Mouse (Mus musculus) megakaryocyte, adult 5-6 weeks (primary cell): ENCODE results near the gene Sgip1. TPM values are rescaled to one million over a fixed set of nuclear protein-coding genes. Genes with fewer than 3 reads are reported as not detected.
A peak's percentile ranks its signal among the peaks of the same experiment; 100 is the strongest.

Experiments used
- ATAC-seq: 2 replicates; pipeline ENCODE4 v1.8.0; 2016; ENCODE audit warnings: mild to moderate bottlenecking, inconsistent platforms; ENCODE audit not compliant: poor library complexity, severe bottlenecking
- total RNA-seq, 2 experiments: library from RNA; stranded (forward) in 1 of 2; stranded (reverse) in 1 of 2; fragments of 153-499, 151-499 nt in 1 of 2; fragments of 221-1000, 200-1000 nt in 1 of 2; gene quantifications; 2 replicates each; pipeline versions ENCODE4 v1.2.3 to v1.2.4; 2015 to 2017

Sgip1 gene
- total RNA-seq, 2 experiments from 2014 or later, result 0.85 to 1.3 TPM

DNA sequence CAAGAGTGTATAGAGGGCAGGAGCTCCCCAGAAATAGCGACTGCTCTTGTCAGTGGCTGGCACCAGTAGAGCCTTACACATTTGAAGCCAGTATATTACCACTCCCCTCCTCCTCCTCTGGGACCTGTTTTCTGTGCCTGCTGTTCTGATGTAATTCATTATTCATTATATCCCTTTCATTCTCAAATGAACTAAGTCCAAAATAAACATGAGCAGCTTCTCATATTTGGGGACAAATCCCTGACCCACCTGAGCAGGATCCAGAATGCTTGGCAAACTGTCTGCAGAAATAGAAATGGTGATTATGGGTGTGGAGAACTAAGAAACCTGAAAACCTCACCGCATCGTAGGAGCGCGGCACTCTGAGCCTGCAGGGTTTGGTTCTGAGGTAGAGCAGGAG is 228.5 kb downstream of the Sgip1 start:
- ATAC-seq, result no peak

DNA sequence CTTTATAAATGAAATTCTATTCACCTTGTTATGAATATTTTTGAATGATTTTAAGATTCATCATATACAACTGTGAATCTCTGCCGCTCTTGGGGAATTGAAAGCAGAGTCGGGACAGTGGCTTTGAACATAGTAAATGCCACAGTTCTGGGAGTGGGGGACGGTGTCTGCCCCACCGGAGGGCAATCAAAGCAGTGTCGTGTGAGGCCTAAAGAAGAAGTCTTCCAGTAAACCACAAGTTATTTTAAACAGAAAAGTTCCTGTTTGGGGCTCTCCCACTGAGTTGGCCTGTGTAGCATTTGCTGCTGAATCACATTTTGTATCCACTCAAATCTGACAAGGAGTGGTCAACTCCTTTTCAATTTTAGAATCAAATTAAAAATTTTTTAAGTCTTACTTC is 230.1 kb downstream of the Sgip1 start:
- peak; percentile 51; the same call in 1 of the 2 replicates for ATAC-seq

- peak; percentile 20; the same call in 1 of the 2 replicates for ATAC-seq
Measured at GRCm38 (mm10) chr4:102972071-102972470, 231.0 kb downstream of the Sgip1 start.

DNA sequence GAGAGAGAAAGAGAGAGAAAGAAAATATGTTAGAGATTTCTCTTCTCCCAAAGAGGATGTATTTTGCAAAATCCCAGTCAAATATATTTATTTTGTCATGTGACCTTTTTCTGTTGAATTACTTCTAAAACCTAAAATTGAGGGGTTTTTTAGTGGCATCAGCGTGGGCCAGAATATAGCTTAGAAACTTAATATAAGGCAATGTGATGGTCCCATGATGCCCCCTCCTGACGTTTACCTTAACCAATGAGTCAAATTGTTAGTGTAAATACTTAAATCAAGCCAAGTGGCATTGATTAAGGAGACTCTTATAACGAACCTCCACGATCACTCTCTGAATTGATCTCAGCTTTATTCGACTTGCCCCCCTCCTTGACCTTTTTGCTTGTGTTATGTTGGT is 233.1 kb downstream of the Sgip1 start:
- no peak for ATAC-seq

DNA sequence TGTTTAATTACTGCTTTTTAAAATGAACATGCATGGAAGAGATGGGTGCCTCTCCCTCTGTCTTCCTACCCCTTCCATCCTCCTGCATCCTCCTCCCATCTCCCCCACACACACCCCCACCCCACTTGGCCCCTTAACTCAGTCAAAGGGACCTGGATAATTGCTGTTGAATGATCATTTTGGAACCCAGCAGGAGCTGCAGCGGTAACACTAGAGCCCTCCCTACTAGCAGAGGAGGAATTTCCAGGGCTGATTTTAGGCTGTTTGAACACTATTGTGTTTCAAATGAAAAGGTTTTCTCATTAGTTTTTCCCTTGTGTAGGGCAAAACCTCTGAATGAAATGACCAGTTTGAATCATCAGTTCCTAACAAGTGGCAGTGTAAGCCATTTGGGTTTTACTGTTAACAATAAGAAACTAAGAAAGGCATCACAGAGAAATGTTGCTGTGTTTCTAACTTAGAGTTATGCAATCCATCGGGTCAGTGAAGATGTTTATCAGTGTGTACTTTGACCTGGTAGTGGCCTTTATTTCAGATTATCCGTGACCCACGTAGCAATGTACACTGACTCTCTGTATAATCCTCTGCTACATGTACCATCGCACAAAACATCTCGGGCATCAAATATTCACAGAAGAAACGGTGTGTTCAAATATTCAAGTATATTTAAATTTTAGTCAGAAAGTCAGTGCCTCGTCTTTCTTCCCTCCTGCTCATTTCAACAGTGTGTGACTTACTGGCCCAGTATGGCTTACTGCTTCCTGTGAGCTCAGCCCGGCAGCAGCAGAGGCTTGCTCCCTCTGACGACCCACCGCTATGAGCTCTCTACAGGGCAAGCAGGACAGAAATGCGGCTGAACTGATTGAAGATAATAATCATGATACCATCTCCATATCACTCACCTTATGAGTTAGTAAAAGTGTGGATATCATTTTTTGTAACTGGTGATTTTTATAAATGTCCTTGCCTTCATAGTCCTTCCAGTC is 235.5 kb downstream of the Sgip1 start:
- no peak for ATAC-seq

DNA sequence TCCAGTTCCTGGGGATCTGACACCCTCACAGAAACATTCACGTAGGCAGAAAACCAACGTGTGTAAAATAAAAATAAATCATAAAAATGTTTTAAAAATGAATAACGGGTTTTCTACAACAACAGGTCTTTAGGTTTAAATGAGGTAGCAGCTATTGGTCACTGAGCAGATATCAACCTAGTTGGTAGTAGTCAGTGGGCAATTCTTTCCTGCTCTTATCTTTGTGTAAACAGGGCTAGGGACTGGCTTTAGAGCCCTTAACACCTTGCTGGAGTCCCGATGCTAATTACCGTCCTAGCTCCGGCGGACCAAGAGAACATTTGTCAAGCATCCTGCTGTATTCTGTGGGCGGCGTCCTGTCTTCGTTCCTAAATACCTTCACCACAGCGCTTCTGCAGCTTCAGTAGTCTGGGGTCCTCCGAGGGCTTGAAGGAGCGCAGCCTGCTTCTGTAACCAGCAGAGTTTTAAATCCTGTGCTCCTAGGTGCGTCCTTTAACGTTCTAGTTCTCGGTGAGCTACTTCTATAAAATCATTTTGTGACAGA is 236.8 kb downstream of the Sgip1 start:
- ATAC-seq, result no peak

GRCm38 (mm10) chr4:102978440-102978839 is 237.3 kb downstream of the Sgip1 start, which contains the start of gene Tctex1d1:
Gene Tctex1d1 (plus strand): TSS chr4:102978606.
- ATAC-seq, result peak; percentile 44

GRCm38 (mm10) chr4:102979385-102979784 is 238.3 kb downstream of the Sgip1 start:
- ATAC-seq, result peak; percentile 54

- peak; percentile 48 for ATAC-seq
Measured at GRCm38 (mm10) chr4:102981709-102982108, 240.6 kb downstream of the Sgip1 start.

DNA sequence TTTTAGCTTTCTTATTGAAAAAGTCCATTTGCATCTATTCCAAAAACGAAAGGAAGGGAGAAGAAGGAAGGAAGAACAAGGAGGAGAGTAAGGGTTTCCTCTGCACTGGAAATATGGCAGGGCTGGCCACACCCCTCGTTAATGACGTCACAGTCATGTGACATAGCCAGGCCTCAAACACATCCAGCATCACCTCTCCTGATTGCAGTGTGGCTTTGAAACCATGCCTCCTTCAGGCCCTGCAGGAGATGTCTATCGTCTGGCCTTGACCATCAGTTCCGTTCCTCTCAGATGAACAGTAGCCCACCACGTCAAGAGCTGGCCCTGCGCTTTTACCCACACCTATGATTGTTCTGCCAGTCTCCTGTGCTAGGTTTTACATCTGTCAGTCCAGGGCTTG is 245.1 kb downstream of the Sgip1 start:
- ATAC-seq, result no peak

DNA sequence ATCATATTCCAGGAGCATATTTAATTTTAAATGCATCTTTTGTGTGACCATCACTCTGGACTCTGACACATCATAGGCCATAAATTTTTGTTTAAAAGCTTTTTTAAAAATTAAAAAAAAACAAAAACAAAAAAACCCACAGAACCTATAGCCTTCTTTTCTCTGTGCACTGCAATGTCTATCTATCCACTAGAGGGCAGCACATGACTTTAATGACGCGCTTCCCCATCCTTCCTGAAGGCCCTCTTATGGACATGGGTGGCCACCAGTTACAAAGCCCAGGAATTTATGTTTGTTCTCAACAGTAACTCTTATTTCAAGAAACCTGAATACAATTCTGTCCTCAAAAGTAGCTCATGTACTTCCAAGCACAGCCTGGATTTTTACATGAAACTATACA is 245.8 kb downstream of the Sgip1 start:
- peak; percentile 89 for ATAC-seq

DNA sequence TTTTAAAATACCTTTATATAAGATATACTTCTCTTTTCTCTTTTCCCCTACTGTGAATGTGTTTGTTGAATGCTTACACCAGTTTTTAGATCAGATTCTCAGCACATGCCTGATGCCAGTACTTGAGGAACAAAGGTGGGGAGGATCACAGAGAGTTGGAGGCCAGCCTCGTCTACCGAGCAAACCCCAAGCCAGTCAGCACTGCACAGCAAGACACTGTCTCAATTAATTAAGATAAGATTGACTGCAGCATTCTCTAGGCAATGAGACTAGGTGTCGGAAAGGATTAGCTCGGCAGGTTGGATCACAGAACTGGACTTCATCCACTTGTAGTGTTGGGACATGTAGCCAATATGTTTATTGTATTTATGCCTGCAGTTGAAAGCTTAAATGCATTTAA is 246.2 kb downstream of the Sgip1 start:
- no peak for ATAC-seq

DNA sequence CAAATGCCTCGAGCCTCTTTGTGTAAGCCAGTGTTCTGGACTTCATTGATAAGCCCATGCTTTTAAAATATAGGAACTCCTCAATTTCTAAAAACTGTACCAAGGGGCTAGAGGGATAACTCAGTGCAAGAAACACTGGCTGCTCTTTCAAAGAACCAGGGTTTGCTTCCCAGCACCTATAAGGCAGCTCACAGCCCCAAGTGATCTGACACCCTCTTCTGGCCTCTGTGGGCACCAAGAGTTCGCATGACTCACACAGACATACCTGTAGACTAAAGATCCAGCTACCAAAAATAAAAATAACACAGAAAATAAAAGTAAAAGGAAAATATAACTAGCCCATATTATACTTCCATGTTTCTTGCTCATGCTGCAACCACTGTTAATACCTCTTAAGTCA is 246.7 kb downstream of the Sgip1 start:
- no peak for ATAC-seq

- ATAC-seq, result no peak
Measured at GRCm38 (mm10) chr4:102988526-102988925, 247.4 kb downstream of the Sgip1 start.

DNA sequence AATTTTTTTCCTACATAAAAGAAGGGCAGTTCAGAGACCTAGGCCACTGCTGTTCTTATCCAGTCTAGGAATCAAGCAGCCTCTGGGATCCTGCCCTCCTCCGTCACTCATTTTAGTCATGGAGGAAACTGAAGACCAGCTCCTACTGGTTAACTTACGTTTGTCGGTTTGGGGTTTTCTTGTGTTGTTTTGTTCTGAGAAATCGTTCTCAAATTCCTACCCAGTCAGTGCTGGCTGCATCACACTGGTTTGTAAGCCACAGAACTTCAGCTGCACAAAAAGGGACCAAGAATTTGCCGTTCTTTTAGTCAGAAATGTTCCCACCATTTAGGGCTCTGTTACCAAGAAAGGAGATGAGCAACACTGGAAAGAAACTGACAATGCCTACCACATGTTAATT is 248.3 kb downstream of the Sgip1 start:
- ATAC-seq, result no peak

DNA sequence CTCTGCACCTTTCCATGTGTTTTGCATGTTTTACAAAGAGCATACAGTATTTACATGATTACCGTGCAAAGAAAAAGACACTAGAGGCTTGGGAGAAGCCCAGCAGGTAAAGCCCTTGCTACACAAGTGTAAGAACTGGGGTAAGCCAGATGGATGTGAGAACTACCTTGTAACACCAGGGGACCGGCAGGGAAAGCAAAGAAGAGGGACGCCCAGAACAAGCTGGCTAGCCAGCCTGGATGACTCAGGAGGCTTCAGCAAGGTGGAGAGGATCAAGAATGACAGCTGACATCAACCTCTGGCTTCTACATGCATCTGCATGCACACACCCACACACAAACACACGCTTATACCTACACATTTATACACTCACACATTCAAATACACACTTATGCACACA is 248.9 kb downstream of the Sgip1 start:
- no peak for ATAC-seq

- no peak for ATAC-seq
Measured at GRCm38 (mm10) chr4:102990595-102991340, 249.7 kb downstream of the Sgip1 start.

DNA sequence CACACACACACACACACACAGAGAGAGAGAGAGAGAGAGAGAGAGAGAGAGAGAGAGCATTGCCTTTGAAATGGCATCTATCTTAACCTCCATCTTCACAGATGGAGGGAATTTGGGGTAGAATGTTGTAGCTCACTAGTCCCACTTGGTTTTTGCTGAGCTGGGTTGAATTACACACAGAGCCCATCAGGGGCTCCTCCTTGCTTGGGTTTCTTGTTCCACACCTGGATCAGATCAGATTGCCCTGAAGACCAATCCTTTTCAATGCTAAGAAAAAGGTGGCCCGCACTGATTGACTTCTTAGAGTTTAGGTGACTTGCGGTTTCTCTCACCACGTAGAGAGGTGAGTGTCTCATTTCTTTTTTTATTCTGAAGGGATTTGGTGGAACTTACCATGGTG is 250.6 kb downstream of the Sgip1 start:
- ATAC-seq, result no peak

DNA sequence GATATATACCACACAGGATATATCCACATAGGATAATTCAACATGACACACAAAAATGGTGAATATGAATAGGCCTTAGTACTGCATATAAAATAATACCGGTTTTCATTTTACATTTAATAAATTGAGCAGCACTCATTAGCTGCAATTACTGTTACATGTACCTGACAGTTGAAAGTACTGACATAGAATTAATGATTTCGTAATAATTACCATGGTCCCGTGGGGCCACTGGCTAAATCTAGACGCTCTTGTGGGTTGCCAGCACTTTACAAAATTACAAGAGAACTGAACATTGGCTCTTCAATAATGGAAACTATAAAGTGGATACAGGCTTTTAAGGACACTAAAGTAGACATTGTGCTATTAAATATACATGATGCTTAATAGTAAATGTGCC is 263.6 kb downstream of the Sgip1 start:
- no peak for ATAC-seq

- ATAC-seq, result no peak
Measured at GRCm38 (mm10) chr4:103005190-103005945, 264.3 kb downstream of the Sgip1 start.

DNA sequence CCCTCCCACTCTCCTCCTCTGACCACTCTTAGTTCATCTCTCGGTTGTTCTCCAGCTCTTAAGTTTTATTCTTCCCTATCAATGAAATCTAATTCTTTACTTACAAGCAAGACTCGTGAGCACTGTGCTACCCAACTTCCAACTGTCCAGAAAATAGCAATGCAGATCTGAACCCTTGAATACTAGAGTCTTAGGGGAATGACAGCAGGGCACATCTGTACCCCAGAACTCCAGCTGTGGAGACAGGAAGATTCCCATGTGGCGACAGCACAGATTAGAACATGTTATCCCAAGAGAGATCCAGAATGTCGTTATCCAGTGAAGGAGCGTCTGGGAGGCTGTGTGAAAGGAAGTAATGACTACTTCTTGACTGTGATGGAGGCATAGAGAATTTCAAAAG is 265.2 kb downstream of the Sgip1 start:
- no peak for ATAC-seq
